Mouse (Mus musculus) stomach, postnatal 0 days (tissue): ENCODE data around the gene Wdr82.

Source experiments
- CTCF ChIP-seq: IDR thresholded peaks from 2 replicates; pipeline ENCODE4 v1.5.1; 2016; ENCODE audit warnings: antibody characterized with exemption, low read depth, mild to moderate bottlenecking, moderate library complexity
- EP300 ChIP-seq: optimal IDR thresholded peaks from 2 replicates; pipeline ENCODE3; 2016; ENCODE audit warnings: antibody characterized with exemption

- no peak for TF ChIP-seq CTCF
- no peak for TF ChIP-seq EP300
Observed at GRCm38 (mm10) chr9:106167241-106167640, 3.5 kb upstream of the Wdr82 start.
